Mouse (Mus musculus): ENCODE measurements around the gene Map1lc3b.

DNA sequence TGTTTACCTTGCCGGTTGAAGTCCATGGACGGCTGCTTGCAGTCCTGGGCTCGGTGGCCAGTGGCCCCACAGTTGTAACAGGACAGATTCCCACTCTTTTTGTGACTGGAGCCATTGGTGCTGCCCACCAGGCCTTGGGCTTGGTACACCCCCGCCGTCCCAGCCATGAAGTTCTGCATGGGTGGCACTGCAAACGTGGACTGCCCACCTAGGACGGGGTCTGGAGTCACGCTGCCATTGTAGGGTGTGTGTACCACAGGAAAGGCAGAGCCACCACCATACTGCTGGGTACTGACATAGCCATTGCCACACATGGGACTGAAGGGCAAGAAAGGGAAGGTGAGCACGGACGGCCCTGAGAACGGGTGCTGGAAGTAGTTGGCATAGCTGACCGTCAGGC, 13.6 kb downstream of the Map1lc3b start:
- no peak for TF ChIP-seq CTCF (IDR thresholded peaks at IDR 0.05; ENCODE audit: extremely low read depth, insufficient read length, insufficient replicate concordance, low read depth, low read length)
- TF ChIP-seq POLR2A (IDR thresholded peaks at IDR 0.05; ENCODE audit: low read depth, low read length) = no peak
